Mouse (Mus musculus) kidney, adult 11 months (tissue): ENCODE results near the gene Myo5c.
A peak's percentile ranks its signal among the peaks of the same experiment; 100 is the strongest.
"Not testable (repeated sequence)": the region's sequence is repeated elsewhere in the genome, so short reads cannot be mapped to it uniquely, and the experiment has no call there.

Source experiments
- DNase-seq: peaks from one replicate; pipeline ENCODE4 v3.0.0; 2022

Myo5c gene

DNA sequence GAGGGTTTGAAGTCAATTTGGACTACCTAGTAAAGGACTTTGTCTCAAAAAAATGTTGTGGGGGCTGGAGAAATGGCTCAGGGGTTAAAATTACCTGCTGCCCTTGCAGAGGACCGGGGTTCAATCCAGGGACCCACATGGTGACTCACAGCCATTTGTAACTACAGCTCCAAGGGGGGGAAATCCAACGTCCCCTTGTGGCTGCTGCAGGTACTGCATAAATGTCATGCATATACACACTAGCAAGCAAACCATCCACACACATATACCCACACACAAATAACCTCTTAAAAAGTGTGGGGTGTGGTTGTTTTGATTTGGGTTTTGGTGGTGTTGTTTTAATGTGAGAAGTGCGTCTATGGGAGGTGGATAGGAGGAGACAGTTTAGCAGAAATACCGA lies 12.7 kb downstream of the Myo5c start:
- DNase-seq = no peak

DNA sequence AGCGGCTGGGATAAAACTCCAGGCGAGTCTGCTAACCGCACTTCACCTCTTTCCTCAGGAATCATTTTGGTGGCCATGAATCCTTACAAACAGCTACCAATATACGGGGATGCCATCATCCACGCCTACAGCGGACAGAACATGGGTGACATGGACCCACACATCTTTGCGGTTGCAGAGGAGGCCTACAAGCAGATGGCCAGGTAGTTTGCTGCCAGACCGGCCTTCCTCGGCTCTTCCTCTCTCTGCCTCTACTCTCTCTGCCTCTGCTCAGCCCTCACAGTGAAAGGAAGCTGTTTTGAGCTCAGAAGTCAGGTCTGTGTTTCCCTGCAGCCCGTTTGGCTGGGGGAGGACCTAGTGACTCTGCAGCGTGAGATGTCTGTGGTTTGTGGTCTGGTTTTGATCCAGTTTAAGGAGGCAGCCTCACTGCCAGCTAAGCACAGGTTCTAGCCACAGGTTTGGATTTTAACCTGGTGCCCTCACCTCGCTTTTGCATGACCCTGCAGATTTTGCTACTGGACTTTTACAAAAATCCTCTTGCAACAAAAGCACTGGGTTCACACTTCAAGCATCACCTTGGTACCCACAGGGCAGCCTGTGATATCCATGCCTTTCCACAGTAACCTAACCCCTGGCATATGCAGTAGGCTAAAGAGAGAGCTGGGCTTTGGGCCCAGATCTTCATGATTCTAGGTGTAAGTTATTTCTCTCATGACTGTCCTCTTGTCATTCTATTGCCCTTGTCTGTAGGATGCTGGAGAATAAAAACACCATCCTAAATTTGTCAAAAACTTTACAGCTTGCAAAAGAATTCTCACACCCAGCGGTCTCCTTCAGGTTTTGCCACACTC lies 14.5 kb downstream of the Myo5c start:
- DNase-seq = no peak

DNA sequence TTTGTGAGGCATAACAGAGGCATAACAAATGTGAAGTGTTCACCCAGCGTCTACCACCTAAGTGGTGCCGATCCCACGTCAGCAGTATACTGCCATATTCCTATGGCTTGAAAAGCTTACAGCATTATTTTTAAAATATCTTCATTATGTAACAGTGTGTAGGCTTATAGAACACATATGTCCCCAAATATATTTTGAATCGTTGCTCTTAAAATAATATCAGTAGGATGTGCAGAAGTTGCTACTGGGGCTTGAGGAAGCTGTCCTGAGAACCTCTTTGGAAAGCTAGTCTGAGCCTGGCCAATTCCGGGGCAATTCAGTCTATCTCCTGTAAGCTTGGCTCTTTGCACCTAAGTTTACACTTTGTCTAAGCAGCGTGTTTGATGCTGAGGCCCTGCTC lies 16.1 kb downstream of the Myo5c start:
- DNase-seq = no peak

DNA sequence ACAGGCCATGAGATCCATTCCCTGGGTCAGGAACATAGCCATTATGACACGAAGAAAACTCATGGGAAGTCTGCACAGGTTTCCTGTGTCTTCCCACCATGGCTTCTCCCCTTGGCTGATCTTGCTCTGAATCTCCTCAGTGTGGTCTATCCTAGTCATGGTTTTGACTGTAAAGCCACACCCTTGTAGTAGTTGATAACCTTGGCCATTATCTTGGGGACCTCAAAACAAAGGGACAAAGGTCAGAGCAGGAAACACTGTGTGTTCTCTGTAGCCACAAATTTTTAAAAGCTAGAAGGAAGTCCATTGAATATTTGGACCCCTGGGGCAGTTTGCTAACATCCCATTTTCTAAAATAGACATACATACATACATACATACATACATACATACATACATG lies 16.5 kb downstream of the Myo5c start:
- DNase-seq = no peak

DNA sequence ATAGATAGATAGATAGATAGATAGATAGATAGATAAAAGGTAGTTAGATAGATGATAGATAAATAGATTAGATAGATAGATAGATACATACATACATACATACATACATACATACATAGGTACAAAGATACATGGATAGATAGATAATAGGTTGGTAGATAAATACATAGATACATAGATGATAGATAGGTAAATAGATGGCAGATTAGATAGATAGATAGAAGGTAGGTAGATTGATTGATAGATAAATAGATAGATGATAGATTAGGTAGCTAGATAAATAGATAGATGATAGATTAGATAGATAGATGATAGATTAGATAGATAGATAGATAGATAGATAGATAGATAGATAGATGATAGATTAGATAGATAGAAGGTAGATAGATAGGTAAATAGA lies 17.1 kb downstream of the Myo5c start:
- no peak for DNase-seq

DNA sequence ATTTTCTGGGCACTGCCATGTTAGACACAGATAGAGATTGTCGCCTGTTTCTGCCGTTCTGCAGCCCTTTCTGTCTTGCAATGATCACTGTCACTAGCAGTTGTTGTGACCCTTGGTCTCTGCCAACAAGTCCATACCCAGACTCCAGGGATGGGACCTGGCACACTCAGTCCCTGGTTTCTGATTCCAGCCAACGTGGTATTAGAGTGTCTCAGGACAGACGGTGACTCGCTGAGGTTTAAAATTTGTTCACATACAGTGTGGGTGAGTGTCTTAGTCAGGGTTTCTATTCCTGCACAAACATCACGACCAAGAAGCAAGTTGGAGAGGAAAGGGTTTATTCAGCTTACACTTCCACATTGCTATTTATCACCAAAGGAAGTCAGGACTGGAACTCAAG lies 21.3 kb downstream of the Myo5c start:
- not testable (repeated sequence) for DNase-seq

DNA sequence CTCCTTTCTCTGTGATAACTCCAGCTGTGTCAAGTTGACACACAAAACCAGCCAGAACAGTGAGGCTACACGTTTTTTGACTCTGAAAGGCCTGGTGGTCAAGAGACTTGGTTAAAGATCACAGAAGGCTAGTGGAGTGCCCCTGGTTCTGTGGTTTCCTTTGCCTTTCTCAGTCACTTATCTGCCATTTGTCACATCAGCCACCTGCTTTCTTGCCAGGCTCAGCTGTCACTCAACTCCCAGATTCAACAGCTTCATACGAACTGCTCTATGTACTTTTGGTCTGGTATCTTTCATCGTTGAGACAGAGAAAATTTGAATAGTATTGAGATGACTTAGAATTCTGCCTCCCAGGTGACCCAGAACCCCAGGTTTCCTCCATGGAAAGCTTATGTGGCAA lies 21.9 kb downstream of the Myo5c start:
- DNase-seq = no peak

DNA sequence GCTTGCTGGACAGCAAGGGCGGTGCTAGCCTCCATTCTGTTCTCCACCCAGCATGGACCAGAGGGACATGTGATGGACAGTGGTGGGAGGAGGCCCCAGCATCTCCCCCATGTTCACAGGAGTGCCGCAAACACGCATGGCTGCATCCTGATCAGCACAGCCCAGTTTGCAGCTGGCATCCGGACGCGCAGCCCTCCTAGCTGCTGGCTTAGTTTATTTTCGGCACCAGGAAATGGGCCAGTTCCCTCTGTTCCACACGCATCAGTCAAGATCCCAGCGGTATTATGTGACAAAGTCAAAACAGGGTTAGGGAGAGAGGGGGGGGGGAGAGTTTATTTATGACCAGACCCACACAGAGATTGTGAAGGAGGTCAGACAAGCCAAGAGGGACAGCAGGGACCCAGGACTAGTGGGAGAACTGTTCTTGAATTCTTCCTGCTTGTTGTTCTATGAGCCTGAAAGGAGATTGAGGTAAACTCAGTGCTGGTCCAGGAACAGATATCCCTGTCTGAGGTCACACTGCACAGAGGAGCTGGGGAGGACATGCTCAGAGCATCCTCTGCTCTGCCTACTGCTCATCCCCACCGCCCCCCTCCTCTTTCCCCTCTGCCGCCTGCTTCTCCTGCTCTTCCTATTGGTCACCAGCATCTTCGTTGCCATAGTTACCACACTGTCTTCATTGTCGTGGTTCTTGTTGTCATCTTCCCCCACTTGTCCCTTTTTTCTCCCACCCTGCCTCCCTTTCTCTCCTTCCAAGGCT lies 22.6 kb downstream of the Myo5c start:
- DNase-seq = peak; percentile 40

DNA sequence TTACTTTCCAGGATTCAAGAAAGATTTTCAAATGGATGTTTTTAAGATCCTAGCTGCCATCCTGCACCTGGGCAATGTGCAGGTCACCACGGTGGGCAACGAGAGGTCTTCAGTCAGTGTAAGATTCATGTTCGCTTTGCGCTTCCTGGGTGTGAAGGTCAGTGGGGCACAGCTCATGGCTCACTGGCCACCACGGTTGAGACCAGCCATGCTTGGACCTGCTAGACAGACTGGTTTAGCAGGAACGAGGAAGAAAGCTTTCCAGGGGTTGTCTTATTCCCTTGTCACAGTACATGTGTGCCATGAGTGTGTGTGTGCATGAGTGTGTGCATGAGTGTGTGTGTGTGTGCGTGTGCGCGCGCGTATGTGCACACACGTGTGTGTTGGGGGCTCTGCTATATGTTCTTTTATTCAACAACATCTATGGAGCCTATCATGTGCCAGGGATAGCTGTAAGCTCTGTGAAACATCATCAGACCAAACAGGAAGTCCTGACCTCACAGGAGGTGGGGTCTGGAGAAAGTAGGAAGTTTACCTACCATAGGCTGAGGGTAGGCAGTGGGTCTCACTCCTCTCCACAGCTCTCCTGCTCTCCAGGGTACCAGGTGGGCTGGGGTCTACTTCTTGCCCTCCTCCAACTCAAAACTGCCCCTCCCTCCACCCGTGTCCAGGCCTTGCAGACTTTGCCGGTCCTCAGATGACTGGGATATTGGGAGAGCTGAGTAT lies 24.2 kb downstream of the Myo5c start:
- DNase-seq = peak; percentile 41

DNA sequence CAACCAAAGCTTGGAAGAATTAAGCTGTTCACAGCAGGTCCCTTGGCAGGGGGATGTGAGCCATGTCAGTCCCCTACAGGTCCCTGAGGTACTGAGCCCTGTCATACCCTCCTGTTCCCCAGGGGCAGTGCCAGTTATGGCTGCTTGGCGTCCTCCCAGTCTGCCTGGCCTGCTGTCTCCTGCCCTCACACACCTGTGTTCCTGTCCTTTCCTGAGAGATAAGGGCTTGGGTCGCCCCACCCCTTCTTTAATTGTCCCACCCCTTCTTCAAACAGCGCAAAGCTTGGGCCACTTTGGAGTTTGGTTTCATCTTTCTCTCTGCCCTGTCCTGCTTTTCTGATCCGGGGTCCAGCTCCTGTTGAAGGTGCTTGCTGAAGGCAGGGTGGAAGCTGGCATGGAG lies 27.0 kb downstream of the Myo5c start:
- DNase-seq = no peak

DNA sequence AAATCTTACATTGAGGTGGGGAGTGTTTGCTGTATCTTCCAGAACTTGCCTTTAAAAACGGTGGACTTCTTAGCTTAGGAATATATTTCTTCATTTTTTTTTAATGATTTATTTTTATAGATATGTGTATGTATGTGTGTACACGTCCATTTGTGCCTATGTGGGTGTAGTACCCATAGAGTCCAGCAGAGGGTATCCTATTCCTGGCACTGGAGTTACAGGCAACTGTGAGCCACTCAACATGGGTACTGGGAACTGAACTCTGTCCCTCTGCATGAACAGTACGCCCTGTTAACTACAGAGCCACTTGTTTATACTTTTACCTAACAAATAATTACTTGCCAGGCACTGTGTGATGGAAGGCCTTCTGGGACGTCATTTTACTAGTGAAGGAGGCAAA lies 27.8 kb downstream of the Myo5c start:
- no peak for DNase-seq

DNA sequence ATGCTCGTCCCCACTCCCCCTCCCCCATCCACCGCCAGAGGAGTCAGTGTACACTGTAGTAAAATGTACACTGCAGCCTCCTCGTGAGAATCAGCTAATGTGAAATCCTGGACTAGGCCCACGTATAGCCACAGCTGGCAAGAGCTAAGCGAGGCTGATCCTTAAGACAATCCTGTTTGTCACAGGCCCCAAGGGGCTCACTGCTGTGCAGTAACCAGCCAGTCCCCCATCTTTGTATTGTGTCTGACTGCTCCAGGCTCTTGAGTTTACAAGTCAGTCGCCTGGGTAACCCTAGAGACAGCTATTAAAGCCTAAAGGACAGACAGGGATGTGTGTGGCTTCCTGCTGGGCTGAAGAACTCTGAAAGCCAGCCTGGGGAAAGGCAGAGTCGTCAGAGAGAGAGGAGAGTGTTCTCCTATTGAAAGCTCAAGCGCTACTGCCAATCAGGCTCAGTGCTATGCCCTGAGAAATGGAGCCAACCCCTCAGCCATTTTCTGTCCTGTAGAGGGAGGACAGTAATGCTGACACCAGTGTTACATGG lies 29.6 kb downstream of the Myo5c start:
- DNase-seq = no peak

DNA sequence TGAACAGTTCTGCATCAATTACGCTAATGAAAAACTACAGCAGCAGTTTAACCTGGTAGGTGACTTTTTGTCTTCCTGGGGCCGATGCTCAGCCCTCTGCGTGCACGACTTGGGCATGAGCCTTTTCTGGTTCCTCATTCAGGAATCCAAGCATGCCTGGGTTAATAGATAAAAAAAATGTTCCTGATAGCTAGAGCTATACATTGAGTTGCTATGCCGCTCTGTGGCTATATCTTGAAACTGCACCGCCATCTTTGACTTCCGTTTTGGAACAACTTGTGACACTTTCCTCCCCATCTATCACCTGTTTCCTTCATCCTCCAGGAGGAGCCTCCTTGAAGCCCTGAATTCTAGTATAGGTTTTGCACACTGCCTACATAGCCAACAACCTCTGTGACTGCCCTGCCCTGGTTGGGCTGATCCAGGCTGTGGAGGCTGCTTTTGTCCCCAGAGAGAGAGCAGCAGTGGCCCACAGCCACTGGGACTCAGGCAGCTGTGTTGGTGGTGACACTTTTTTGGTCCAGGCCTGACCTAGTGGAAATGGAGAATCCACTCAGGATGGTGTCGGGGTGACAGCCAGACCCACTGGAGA lies 30.5 kb downstream of the Myo5c start:
- no peak for DNase-seq

DNA sequence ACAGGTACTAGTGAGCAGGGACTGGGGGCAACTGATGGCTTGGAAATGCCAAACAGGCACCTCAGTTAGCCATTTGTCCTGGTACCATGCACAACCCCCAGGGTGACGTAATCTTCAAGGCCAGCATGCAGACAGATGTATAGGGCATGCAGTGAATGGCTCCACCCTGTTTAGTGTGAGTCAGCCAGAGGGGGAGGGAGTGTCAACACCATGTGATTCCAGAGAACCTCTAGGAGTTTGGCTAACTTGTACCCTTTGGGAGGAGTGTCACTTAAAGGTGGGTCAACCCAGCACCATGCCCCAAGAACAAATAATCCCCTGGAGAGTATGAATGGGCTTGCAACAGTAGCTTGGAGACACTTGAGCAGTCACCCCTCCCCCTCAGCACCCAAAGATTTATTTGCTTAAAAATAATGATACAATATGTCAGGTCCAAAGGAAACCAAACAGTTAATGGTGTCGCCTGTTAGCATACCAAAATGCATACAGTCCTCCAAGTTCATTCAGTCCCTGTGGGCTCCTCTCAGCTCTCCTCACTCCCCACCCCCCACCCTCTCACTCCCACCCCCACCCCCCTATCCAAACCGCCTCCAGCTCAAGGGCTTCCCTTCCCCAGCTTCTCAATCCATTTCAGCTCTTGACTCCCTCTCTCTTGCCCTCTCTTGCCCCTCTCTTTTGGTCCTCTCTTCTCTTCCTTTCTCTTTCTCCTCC lies 32.3 kb downstream of the Myo5c start:
- no peak for DNase-seq

DNA sequence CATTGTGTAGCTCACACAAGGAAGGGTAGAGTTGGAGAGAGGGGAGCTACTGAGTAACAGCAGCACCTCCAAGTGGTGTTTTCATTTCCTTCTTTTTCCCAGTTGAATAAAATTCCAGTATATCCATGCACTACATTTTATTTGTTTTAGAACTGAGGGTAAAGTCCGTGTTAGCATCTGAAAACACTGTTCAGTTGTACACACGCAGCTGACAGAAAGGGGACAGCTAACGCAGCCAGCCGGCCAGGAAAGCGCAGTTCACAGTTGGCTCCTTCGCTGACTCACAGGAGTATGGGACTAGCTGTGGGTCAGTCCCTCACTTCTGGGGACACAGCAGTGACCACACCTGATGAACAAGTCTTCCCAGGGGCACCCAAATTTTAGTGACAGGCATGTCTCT lies 35.3 kb downstream of the Myo5c start:
- DNase-seq = no peak

DNA sequence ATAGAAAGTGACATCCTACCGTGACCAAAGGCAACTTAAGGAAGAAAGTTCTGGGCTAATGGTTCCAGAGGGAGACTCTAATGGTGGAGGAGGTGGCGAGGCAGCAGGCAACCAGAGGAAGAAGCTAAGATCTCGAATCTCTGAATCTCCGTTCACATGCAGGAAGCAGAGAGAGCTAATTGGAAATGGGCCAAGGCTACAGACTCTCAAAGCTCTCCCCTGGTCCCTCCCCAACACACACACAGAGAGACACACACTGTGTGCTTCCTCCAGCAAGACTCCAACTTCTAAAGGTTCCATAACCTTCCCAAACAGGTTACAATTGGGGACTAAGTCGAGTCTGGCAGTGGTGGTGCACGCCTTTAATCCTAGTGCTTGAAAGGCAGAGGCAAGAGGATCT lies 38.6 kb downstream of the Myo5c start:
- no peak for DNase-seq

DNA sequence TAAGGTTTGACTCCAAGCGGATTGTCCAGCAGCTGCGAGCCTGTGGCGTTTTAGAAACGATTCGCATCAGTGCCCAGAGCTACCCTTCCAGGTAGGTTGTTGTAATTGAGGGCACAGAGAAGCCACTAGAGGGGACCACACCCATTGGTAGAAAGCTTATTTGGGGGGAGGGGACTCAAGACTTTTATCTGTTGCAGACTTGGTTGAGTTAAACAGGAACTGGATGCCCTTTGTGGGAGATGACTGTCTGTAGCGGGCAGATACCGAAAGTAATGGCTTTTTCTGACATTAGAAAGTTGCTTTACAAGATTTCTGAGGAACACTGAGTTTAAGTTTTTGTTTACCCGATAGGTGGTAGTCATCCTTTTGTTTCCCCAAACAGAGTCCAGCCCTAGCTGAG lies 39.7 kb downstream of the Myo5c start:
- DNase-seq = no peak

DNA sequence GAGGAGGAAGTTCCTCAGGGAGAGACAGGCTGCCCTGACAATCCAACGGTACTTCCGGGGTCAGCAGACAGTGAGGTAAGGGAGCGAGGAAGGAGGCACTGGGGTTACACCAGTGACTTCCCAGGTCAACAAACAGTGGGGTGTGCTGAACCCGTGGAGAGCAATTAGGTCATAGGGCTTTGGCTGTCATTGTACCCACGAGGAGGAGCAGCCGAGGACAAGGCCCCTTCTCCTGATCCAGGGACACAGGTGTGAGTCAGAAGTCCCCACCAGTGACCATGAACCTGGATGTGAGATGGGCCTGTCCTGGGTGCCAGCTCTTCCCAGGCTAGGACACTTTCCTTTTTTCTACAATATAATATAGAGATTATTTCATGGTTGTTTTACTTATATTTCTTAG lies 41.8 kb downstream of the Myo5c start:
- no peak for DNase-seq

DNA sequence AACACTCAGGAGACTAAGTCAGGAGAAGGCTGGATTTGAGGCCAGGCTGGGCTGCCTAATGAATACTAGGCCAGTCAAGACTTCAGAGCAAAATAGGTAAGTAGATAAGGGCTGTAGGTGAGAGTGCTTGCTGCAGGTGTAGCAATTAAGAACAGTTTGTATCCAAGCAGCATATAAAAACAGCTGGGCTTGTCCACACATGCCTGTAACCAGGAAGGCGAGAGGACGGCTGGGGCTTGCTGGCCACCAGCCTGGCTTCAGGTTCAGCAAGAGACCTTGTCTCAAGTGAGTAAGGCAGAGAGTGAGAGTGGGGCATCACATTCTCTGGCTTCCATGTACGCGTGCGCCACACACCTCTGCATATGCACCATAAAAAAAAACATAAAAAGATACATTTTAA lies 42.7 kb downstream of the Myo5c start:
- no peak for DNase-seq

DNA sequence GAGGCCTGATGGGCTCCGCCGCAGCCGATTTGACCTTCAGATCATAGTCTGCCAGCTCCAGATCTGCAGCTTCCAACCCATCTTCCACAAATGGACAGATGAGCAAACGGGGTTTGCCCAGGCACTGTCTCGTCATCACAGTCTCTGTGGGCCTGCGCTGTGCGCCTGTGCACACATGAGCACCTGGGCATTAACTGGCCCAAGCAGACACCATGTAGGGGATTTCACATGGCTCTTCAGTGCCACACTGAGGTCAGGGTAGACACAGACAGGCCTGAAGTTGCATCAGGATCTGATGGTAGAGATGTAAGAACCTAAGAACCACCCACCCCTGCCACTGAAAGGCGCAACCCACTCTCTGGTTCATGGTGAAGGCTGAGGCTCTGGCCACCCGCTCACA lies 43.2 kb downstream of the Myo5c start:
- no peak for DNase-seq

DNA sequence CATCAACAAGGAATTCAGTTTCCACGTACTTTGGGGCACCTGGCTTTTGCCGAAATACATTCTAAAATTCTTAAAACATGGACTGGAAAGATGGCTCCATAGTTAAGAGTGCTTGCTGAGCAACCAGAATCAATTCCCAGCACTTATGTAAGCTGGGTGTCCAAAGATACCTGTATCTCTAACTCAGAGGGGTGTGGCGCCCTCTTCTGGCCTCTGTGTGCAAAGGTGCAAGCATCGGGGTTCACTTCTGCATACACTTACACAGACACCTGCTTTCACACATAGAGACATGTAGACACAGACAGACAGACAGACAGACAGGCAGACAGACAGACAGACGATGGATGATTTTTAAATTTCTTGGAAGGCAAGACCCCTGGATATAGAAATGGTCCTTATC lies 49.0 kb downstream of the Myo5c start:
- peak; percentile 56 for DNase-seq

DNA sequence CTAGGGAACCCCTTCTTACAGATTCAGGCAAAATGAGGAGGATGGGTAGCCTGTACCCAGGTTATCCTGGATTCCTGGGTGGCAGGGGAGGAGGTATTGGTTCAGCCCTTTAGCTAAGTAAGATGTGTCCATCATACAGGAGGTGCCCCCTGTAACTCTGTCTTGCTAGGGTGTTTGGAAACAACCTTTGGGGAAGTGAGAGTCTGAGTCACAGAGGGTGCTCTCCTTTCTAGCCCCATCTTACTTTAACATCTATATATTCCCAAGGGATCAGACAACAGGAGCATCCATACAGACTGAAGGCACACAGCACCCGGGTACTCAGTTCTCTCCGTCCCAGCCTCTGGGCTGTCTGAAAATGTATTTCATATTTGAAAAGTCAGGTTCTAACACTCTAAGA lies 50.4 kb downstream of the Myo5c start:
- no peak for DNase-seq
